Mouse (Mus musculus) kidney, adult 18-20 months (tissue): ENCODE data around the gene Rsf1.
A peak's percentile ranks its signal among the peaks of the same experiment; 100 is the strongest.

ENCODE experiments used
- DNase-seq: peaks from one replicate; pipeline ENCODE4 v3.0.0; 2021

The Rsf1 gene

DNA sequence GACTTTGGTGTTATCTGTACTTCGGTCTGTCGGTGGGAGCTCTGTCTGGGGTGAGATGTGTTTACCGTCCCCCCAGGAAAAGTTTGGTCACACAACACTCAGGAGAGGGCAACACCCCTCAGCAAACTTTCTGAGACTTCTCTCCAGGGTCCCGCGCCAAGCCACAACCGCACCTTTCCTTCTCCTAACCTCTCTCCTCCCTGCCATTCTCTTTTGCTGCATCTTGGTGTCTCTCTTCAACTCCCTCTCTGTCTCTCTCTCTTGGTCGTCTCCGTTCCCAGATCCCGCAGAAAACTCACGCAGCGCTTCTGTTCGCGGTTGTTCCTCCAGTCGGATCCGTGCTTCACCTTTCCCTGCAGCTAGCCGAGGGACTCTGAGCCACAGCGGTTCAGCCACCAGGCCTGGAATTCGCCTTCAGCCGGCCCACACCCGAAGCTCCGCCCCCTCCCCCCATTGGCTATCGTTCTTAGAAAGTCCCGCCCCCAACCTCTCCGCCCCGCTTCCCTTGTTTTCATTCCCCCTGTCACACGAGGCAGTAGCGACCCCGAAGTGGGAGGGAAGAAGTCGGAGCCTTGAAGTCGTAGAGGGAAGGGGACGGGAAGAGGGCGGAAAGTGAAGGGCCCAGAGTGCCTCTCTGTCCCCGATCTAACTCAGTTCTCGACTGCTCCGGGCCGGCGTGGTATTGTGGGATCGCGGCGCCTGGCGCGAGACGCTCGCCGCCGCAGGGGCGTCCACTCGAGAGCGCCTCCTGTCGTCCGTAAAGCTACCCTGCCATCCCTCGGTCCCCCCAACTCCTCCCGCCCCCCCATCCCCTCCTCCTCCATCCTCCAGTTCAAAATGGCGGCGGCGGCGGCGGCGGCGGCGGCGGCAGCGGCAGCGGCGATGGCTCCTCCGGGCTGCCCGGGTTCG lies at the start of gene Rsf1, which contains the start of gene Aamdc:
Rsf1 (plus strand) TSS at position 823 of the 909 bp plus-strand sequence.
Aamdc (minus strand) TSS at position 431 of the 909 bp plus-strand sequence.
- peak; percentile 94 for DNase-seq

DNA sequence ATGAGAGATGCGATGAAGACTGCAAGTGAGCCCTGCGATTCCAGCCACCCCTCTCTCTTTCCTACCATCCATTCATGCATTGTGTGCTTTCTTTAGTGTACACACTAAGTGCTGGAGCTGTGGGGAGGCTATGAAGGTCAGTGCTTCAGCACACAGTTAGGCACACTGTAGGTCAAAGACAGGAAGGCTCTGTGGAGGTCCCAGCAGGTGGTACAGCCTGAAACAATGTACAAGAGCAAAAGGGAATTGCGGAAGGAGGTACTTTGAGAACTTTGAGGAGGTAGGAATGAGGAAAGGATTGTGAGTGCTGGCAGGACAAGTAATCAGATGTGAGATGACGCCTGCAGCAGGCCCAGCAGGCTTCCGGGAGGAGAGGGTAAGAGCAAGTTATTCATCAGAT lies 44.2 kb upstream of the Rsf1 start:
- no peak for DNase-seq

DNA sequence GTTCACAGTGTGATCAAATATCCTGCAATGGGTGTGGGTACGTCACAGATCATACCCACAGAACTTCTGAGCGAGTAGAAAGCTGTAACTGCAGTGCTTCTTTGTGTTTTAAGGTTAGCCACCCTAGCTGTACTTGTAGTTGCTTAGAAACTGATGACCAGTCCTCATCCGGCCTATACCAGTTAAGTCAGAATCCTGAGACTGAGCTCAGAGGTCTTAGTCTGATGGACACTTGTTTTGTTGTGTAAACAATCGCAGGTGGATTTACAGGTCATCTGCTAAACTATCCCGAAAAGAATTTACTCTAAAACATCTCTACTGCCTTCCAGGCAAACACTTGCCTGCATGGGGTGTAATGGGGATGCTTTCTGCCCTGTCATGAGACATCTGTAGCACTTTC lies 43.1 kb upstream of the Rsf1 start:
- DNase-seq: no peak

GRCm38 (mm10) chr7:97546462-97546861 lies 33.2 kb upstream of the Rsf1 start:
- no peak for DNase-seq

DNA sequence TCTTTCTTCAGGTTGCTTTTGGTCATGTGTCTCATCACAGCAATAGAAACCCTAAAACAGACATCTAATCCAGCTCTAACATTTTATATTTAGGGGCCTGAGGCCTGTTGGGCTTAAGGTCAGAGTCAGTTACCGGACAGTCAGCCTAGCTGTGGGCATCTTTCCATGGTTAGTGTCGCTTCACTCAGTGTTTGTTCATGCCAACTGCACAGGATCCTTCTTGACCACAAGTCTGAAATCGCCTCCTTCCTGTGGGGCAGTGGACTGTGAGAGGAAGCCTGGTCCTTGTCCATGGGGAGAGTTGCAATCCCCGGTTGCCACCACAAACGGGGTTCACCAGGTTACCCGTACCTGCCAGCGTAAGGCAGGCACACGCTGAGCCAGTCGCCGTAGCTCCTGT lies 30.4 kb upstream of the Rsf1 start:
- no peak for DNase-seq

- no peak for DNase-seq
These were observed 29.0 kb upstream of the Rsf1 start for GRCm38 (mm10) chr7:97550673-97551072.

DNA sequence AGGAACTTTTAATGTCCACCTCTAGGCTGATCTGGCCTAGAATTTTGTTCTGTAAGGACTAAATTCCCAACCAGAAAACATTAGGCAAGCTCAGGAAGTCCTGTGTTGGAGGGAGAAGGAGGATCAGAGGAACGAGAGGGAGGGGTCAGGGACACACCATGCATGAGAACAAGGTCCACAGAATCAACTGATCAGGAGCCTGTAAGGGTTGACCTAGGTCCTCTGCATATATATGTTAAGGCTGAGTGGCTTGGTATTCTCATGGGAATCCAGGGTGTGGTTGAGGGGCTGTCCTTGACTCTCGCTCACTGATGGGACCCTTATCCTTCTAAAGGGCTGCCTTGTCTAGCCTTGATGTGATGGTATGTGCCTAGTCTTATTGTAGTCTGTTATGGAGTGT lies 16.1 kb upstream of the Rsf1 start:
- DNase-seq: no peak

GRCm38 (mm10) chr7:97569372-97569771 lies 10.3 kb upstream of the Rsf1 start:
- no peak for DNase-seq

DNA sequence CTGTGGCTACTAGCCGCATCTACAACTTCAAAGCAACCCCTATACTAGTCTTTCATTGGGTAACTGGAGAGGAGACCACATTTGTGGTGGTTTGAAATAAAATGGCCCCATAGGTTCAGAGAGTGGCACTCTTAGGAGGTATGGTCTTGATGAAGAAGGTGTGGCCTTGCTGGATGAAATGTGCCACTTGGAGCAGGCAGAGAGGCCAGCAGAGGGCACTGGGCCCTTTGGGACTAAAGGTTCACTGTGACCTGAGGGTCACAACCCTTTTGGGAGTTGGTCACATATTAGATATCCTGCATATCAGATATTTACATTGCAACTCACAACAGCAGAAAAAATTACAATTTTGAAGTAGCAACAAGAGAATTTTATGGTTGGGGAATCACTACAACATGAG lies 9.3 kb upstream of the Rsf1 start:
- DNase-seq: no peak

- peak; percentile 48 for DNase-seq
These were observed 1.2 kb upstream of the Rsf1 start for GRCm38 (mm10) chr7:97578361-97579066.

DNA sequence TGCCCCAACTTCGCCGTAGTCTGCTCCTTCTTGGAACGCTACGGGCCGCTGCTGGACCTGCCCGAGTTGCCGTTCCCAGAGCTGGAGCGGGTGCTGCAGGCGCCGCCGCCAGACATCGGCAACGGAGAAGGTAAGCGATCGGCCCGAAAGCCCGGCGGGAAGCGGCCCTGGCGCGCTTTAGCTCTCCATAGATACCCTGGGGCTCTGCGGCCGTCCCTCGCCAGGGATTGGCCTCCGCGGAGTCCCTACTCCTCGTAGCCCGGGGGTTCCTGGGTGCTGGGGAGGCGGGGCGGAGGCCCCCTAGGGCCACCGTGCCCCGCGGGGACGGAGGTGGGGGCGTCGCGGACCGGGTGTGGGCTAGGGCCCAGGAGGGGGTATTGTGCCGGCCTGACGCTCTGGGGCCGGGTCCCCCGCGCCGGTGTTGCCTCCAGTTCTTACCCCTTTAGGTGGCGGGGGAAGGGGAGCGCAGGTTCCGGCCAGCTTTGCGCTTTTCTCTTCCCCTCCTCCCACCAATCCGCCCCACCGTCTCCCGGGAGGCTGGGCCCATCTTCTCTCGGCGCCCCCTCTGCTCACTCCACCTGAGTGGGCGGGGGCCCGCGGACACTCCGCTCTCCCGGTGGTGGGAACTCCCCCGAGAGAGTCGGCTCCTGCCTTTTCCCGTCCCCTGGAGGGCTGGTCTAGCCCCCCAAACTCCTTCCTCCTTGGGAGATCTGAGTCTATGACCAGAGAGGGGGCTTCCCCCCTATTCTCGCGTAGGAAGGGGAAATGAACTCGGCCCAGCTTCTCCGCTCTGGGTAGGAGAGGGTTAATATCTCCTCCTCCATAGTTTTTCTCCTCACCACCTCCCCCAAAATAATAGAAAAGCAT lies 520 bp downstream of the Rsf1 start:
- peak; percentile 52 for DNase-seq

- DNase-seq: peak; percentile 86
These were observed 1.1 kb downstream of the Rsf1 start for GRCm38 (mm10) chr7:97580843-97581214.

GRCm38 (mm10) chr7:97588506-97588905 lies 8.8 kb downstream of the Rsf1 start:
- DNase-seq: no peak

GRCm38 (mm10) chr7:97590488-97590887 lies 10.8 kb downstream of the Rsf1 start:
- DNase-seq: no peak

GRCm38 (mm10) chr7:97591336-97591735 lies 11.6 kb downstream of the Rsf1 start:
- no peak for DNase-seq

DNA sequence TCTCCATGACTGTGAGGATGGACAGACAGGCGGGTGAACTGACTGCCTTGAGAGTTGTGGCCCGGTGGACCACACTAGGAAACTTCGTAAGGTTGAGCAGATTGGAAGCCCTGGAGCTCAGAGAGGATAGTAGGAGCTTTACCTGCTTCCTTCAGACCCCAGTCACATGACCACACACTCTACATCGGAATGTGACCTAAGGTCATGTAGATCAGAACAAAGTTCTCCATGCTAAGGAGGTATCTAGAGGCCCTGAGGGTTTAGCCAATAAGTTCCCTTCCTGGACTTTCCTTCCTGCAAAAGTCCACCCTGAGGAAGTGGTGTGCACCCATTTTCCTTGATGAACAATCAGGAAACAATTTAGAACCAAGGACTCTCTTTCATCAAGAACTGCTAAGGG lies 12.7 kb downstream of the Rsf1 start:
- DNase-seq: no peak

DNA sequence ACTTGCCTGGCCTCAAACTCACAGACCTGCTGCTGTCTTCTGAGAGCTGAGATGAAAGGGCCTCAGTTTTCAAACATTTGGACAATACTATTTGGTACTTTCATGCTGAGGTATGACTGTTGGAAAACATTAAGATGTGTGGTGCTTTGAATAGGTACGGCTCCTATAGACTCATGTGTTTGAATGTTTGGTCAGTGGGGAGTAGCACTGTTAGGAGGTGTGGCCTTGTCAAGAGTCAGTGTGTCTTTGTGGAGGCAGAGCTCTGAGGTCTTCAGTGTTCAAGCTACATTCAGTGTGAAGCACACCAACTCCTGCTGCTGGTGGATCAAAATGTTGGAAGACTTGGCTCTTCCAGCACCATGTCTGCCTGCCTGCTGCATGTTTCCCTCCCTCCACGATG lies 13.8 kb downstream of the Rsf1 start:
- DNase-seq: no peak

- DNase-seq: no peak
These were observed 18.9 kb downstream of the Rsf1 start for GRCm38 (mm10) chr7:97598548-97598947.

- DNase-seq: no peak
These were observed 41.7 kb downstream of the Rsf1 start for GRCm38 (mm10) chr7:97621346-97621745.

DNA sequence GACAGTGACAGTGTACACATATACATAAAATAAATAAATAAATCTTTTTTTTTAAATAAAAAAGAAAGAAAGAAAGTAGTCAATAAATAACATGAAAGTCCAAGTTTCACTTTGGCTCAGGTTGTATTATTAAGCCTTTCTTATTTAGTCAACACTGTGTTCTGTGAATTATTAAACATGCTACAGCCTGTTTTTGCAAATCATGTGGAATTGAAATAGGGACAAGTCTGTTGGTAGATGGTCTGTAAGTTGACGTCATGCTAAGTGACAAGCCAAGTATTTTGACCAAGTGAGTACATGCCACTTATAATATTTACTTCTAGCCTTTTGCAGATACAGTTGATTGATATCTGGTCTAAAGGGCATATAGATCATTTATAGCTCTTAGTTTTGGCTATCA lies 43.0 kb downstream of the Rsf1 start:
- no peak for DNase-seq

DNA sequence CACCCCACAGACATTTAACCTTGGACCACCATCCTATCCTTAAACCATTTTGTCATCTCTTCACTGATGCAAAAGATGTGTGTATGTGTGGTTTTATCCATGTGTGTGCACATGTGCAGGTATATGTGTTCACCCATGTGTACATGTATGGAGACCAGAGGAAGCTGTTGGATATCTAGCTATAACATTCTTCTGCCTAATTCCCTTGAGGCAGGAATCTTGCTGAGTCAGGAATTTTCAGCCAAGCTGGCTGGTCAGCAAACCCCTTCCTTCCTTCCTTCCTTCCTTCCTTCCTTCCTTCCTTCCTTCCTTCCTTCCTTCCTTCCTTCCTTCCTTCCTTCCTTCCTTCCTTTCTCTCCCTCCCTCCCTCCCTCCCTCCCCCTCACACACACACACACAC lies 43.7 kb downstream of the Rsf1 start:
- no peak for DNase-seq

GRCm38 (mm10) chr7:97629351-97629750 lies 49.7 kb downstream of the Rsf1 start:
- no peak for DNase-seq

- DNase-seq: no peak
These were observed 51.6 kb downstream of the Rsf1 start for GRCm38 (mm10) chr7:97631290-97631689.
